Mouse (Mus musculus) MEL (cell line): Measurements from ENCODE around the gene Nfia.

Experiments used
- CHD1 ChIP-seq: IDR thresholded peaks from 2 replicates; pipeline ENCODE4 v1.6.1; 2012; ENCODE audit warnings: low read depth, mild to moderate bottlenecking, inconsistent platforms, low read length, improper control_type of control experiment
- CTCF ChIP-seq, 3 experiments: IDR thresholded peaks in 2 of 3; conservative IDR thresholded peaks in 1 of 3; 2 replicates each; pipeline ENCODE4 v1.5.1; 2011 to 2012; ENCODE audit warnings: low read length in 3 of 3, low read depth in 2 of 3, mild to moderate bottlenecking in 2 of 3, improper control_type of control experiment in 1 of 3, inconsistent platforms in 1 of 3, mixed read lengths in 1 of 3, moderate library complexity in 1 of 3; ENCODE audit not compliant: control insufficient read depth in 1 of 3, insufficient read depth in 1 of 3, poor library complexity in 1 of 3, severe bottlenecking in 1 of 3
- E2F4 ChIP-seq: IDR thresholded peaks from 2 replicates; pipeline ENCODE4 v1.6.1; 2011; ENCODE audit warnings: low read depth, low read length, improper control_type of control experiment, borderline replicate concordance
- GABPA ChIP-seq: IDR thresholded peaks from 2 replicates; pipeline ENCODE4 v1.6.1; 2012; ENCODE audit warnings: low read depth, mild to moderate bottlenecking, inconsistent platforms, low read length, improper control_type of control experiment, moderate library complexity
- MEF2A ChIP-seq: IDR thresholded peaks from 2 replicates; pipeline ENCODE4 v1.6.1; 2014; ENCODE audit warnings: low read depth, mild to moderate bottlenecking, inconsistent platforms, low read length, improper control_type of control experiment; ENCODE audit not compliant: poor library complexity, insufficient replicate concordance, severe bottlenecking; ENCODE audit errors: extremely low read depth
- MXI1 ChIP-seq: IDR thresholded peaks from 2 replicates; pipeline ENCODE4 v1.6.1; 2011; ENCODE audit warnings: mild to moderate bottlenecking, low read depth, low read length, improper control_type of control experiment
- NRF1 ChIP-seq: IDR thresholded peaks from 2 replicates; pipeline ENCODE4 v1.6.1; 2014; ENCODE audit warnings: low read depth, mild to moderate bottlenecking, inconsistent platforms, low read length, improper control_type of control experiment, moderate library complexity; ENCODE audit not compliant: poor library complexity, insufficient read depth, severe bottlenecking
- POLR2A ChIP-seq, 2 experiments: IDR thresholded peaks; 2 replicates each; pipeline ENCODE4 v1.6.1; 2011 to 2012; ENCODE audit warnings: low read length in 2 of 2, mild to moderate bottlenecking in 2 of 2, control low read depth in 1 of 2, improper control_type of control experiment in 1 of 2, low read depth in 1 of 2, moderate library complexity in 1 of 2; ENCODE audit not compliant: control insufficient read depth in 1 of 2, insufficient read depth in 1 of 2, poor library complexity in 1 of 2
- RAD21 ChIP-seq: IDR thresholded peaks from 2 replicates; pipeline ENCODE4 v1.6.1; 2011; ENCODE audit warnings: mild to moderate bottlenecking, low read depth, low read length, improper control_type of control experiment
- TBP ChIP-seq: IDR thresholded peaks from 2 replicates; pipeline ENCODE4 v1.8.0; 2011; ENCODE audit warnings: low read depth, low read length, improper control_type of control experiment
- USF1 ChIP-seq: IDR thresholded peaks from 2 replicates; pipeline ENCODE4 v1.6.1; 2014; ENCODE audit warnings: low read depth, mild to moderate bottlenecking, inconsistent platforms, low read length, improper control_type of control experiment, moderate library complexity
- USF2 ChIP-seq, 2 experiments: IDR thresholded peaks; 2 replicates each; pipeline ENCODE4 v1.6.1; 2011 to 2012; ENCODE audit warnings: improper control_type of control experiment in 2 of 2, low read length in 2 of 2, borderline replicate concordance in 1 of 2, inconsistent platforms in 1 of 2, low read depth in 1 of 2, mild to moderate bottlenecking in 1 of 2; ENCODE audit not compliant: insufficient read depth in 1 of 2

DNA sequence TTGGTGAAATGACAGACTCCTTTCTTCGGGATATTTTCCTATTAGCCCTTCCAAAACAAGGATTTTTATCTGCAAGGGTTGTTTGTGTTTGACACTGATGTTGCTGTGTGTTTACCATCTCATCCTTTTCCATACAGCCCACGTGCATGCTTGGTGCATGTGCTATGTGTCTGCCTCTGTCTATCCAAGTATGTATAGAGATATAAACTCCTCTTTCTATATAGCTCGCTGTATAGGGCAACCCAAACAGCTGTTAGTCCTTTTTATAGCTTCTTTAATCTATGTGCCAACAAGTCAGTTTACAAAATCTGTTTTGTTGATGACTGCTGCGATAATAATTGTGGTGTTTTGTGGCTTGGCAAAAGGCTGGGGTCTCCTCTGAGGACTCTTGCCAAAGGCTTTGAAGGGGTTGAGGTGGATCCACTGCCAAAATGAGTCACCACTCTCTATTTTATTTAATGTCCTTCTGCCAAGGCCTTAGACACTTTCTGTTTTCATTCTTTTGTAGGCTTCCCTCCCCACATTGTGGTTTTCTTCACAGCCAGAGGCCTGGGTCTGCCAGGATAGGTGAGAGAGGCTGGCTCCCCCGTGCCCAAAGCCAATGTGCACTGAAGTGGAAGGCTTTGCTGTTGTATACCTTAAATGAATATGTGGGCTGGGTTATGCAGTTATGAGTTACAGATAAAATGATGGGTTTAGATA, 154.2 kb downstream of the Nfia start:
- no peak for TF ChIP-seq POLR2A (IDR thresholded peaks at IDR 0.05; ENCODE audit: control insufficient read depth in 1 of 2, insufficient read depth in 1 of 2, low read depth in 1 of 2, low read length in 2 of 2, poor library complexity in 1 of 2)
- TF ChIP-seq CTCF (IDR thresholded peaks at IDR 0.05 in 2 of 3, conservative IDR thresholded peaks at IDR 0.05 in 1 of 3; ENCODE audit: control insufficient read depth in 1 of 3, insufficient read depth in 1 of 3, low read depth in 2 of 3, low read length in 3 of 3, poor library complexity in 1 of 3, severe bottlenecking in 1 of 3): no peak
- TF ChIP-seq MXI1: peak; percentile 39; the same call in 1 of the 2 replicates
- TF ChIP-seq MEF2A: no peak
- no peak for TF ChIP-seq USF1
- TF ChIP-seq GABPA: no peak
- 0 out of 2 replicates have a peak, but pooled peaks have one; percentile 11 for TF ChIP-seq TBP
- TF ChIP-seq CHD1: no peak
- TF ChIP-seq RAD21: no peak
- no peak for TF ChIP-seq USF2 (IDR thresholded peaks at IDR 0.05; ENCODE audit: borderline replicate concordance in 1 of 2, insufficient read depth in 1 of 2, low read depth in 1 of 2, low read length in 2 of 2)
- TF ChIP-seq E2F4: no peak
- no peak for TF ChIP-seq NRF1
